Mouse (Mus musculus): ENCODE measurements around the gene Gm5416. TPM values are rescaled to one million over a fixed set of nuclear protein-coding genes. Genes with fewer than 3 reads are reported as not detected.
"Not testable (repeated sequence)": the region's sequence is repeated elsewhere in the genome, so short reads cannot be mapped to it uniquely, and the experiment has no call there.

The Gm5416 gene
- not detected in 2 replicates for total RNA-seq (2012; rRNA removed)

- no peak within 1 kb of the TSS for H3K9ac ChIP-seq (ENCODE audit: insufficient read depth, low read depth, low read length, poor library complexity, severe bottlenecking)
- H3K4me1 ChIP-seq (ENCODE audit: control insufficient read depth in 2 of 2, insufficient read depth in 2 of 2, low read length in 2 of 2, poor library complexity in 1 of 2), result peaks cover 0 to 3% of the 10 kb centered on the region in 2 experiments; a peak in 2 of 4 replicates
- H3K9me3 ChIP-seq (ENCODE audit: control insufficient read depth, insufficient read depth, low read depth, low read length), result no peaks in the 10 kb centered on the region
- in situ Hi-C loops (cut with MboI; ENCODE audit: low sequenced_read_pairs in 2 of 2, unreplicated experiment in 2 of 2), result no loop called here
- no peak for DNase-seq (ENCODE audit: low read depth, low spot score)
- no peak within 1 kb of the TSS for H3K4me3 ChIP-seq (ENCODE audit: insufficient read depth in 1 of 2, low read depth in 1 of 2, low read length in 2 of 2, poor library complexity in 1 of 2, severe bottlenecking in 1 of 2)
- H3K36me3 ChIP-seq (ENCODE audit: control insufficient read depth, insufficient read depth, low read length, poor library complexity, severe bottlenecking), result no peaks in the 10 kb centered on the region
- no peak within 1 kb of the TSS for H3K27ac ChIP-seq (ENCODE audit: insufficient read depth, low read depth, low read length, poor library complexity, severe bottlenecking)
- TF ChIP-seq ZC3H11A (IDR thresholded peaks at IDR 0.05; ENCODE audit: borderline replicate concordance, low read depth, low read length), result no peak
- no peak for TF ChIP-seq CHD2 (IDR thresholded peaks at IDR 0.05; ENCODE audit: low read depth, low read length)
- no peak for TF ChIP-seq MAFK (IDR thresholded peaks at IDR 0.05; ENCODE audit: insufficient read depth, low read depth, low read length)
- TF ChIP-seq ZNF384 (IDR thresholded peaks at IDR 0.05; ENCODE audit: low read depth, low read length), result no peak
- no peak for TF ChIP-seq HCFC1 (IDR thresholded peaks at IDR 0.05; ENCODE audit: borderline replicate concordance, insufficient read depth, low read length)
These were observed at the start of gene Gm5416 for GRCm38 (mm10) chr16:36209967-36210453. TSS of gene Gm5416 (plus strand) at chr16:36210403.

GRCm38 (mm10) chr16:36167841-36168240 lies 42.4 kb upstream of the Gm5416 start:
- H3K36me3 ChIP-seq (ENCODE audit: control insufficient read depth, insufficient read depth, low read length, poor library complexity, severe bottlenecking); H3K4me1 ChIP-seq (ENCODE audit: control insufficient read depth in 2 of 2, insufficient read depth in 2 of 2, low read length in 2 of 2, poor library complexity in 1 of 2); in situ Hi-C loops (cut with MboI; ENCODE audit: low sequenced_read_pairs in 2 of 2, unreplicated experiment in 2 of 2); H3K4me3 ChIP-seq (ENCODE audit: insufficient read depth in 1 of 2, low read depth in 1 of 2, low read length in 2 of 2, poor library complexity in 1 of 2, severe bottlenecking in 1 of 2); H3K27ac ChIP-seq (ENCODE audit: insufficient read depth, low read depth, low read length, poor library complexity, severe bottlenecking); H3K9me3 ChIP-seq (ENCODE audit: control insufficient read depth, insufficient read depth, low read depth, low read length); H3K9ac ChIP-seq (ENCODE audit: insufficient read depth, low read depth, low read length, poor library complexity, severe bottlenecking): not testable (repeated sequence)
- DNase-seq (ENCODE audit: low read depth, low spot score), result peak; percentile 7

- in situ Hi-C loops (cut with MboI; ENCODE audit: low sequenced_read_pairs in 2 of 2, unreplicated experiment in 2 of 2), result no loop called here
- Histone ChIP-seq H3K36me3 (ENCODE audit: control insufficient read depth, insufficient read depth, low read length, poor library complexity, severe bottlenecking) (no peaks in the 10 kb centered on the region), H3K9me3 (ENCODE audit: control insufficient read depth, insufficient read depth, low read depth, low read length) (no peaks in the 10 kb centered on the region), H3K27ac (ENCODE audit: insufficient read depth, low read depth, low read length, poor library complexity, severe bottlenecking) (no peak overlapping the region), H3K4me1 (ENCODE audit: control insufficient read depth in 2 of 2, insufficient read depth in 2 of 2, low read length in 2 of 2, poor library complexity in 1 of 2) (no peaks in the 10 kb centered on the region), H3K9ac (ENCODE audit: insufficient read depth, low read depth, low read length, poor library complexity, severe bottlenecking) (no peak overlapping the region), H3K4me3 (ENCODE audit: insufficient read depth in 1 of 2, low read depth in 1 of 2, low read length in 2 of 2, poor library complexity in 1 of 2, severe bottlenecking in 1 of 2) (no peak overlapping the region)
- TF ChIP-seq HCFC1 (IDR thresholded peaks at IDR 0.05; ENCODE audit: borderline replicate concordance, insufficient read depth, low read length) (no peak), ZNF384 (IDR thresholded peaks at IDR 0.05; ENCODE audit: low read depth, low read length) (no peak), ZC3H11A (IDR thresholded peaks at IDR 0.05; ENCODE audit: borderline replicate concordance, low read depth, low read length) (no peak), CHD2 (IDR thresholded peaks at IDR 0.05; ENCODE audit: low read depth, low read length) (no peak)
- no peak for DNase-seq (ENCODE audit: low read depth, low spot score)
These were observed 34.1 kb upstream of the Gm5416 start for GRCm38 (mm10) chr16:36176108-36176507.

GRCm38 (mm10) chr16:36179910-36180309 lies 30.3 kb upstream of the Gm5416 start:
- no peak overlapping the region for H3K4me3 ChIP-seq (ENCODE audit: insufficient read depth in 1 of 2, low read depth in 1 of 2, low read length in 2 of 2, poor library complexity in 1 of 2, severe bottlenecking in 1 of 2)
- no peak for DNase-seq (ENCODE audit: low read depth, low spot score)
- no peaks in the 10 kb centered on the region for H3K36me3 ChIP-seq (ENCODE audit: control insufficient read depth, insufficient read depth, low read length, poor library complexity, severe bottlenecking)
- in situ Hi-C loops (cut with MboI; ENCODE audit: low sequenced_read_pairs in 2 of 2, unreplicated experiment in 2 of 2), result no loop called here
- TF ChIP-seq HCFC1 (IDR thresholded peaks at IDR 0.05; ENCODE audit: borderline replicate concordance, insufficient read depth, low read length) (no peak), CHD2 (IDR thresholded peaks at IDR 0.05; ENCODE audit: low read depth, low read length) (no peak), ZC3H11A (IDR thresholded peaks at IDR 0.05; ENCODE audit: borderline replicate concordance, low read depth, low read length) (no peak), MAFK (IDR thresholded peaks at IDR 0.05; ENCODE audit: insufficient read depth, low read depth, low read length) (no peak), ZNF384 (IDR thresholded peaks at IDR 0.05; ENCODE audit: low read depth, low read length) (no peak)
- no peak overlapping the region for H3K27ac ChIP-seq (ENCODE audit: insufficient read depth, low read depth, low read length, poor library complexity, severe bottlenecking)
- H3K9me3 ChIP-seq (ENCODE audit: control insufficient read depth, insufficient read depth, low read depth, low read length), result no peaks in the 10 kb centered on the region
- H3K4me1 ChIP-seq (ENCODE audit: control insufficient read depth in 2 of 2, insufficient read depth in 2 of 2, low read length in 2 of 2, poor library complexity in 1 of 2), result no peaks in the 10 kb centered on the region
- no peak overlapping the region for H3K9ac ChIP-seq (ENCODE audit: insufficient read depth, low read depth, low read length, poor library complexity, severe bottlenecking)

- in situ Hi-C loops (cut with MboI; ENCODE audit: low sequenced_read_pairs in 2 of 2, unreplicated experiment in 2 of 2); H3K9me3 ChIP-seq (ENCODE audit: control insufficient read depth, insufficient read depth, low read depth, low read length); H3K36me3 ChIP-seq (ENCODE audit: control insufficient read depth, insufficient read depth, low read length, poor library complexity, severe bottlenecking); H3K4me1 ChIP-seq (ENCODE audit: control insufficient read depth in 2 of 2, insufficient read depth in 2 of 2, low read length in 2 of 2, poor library complexity in 1 of 2); H3K9ac ChIP-seq (ENCODE audit: insufficient read depth, low read depth, low read length, poor library complexity, severe bottlenecking); DNase-seq (ENCODE audit: low read depth, low spot score); H3K27ac ChIP-seq (ENCODE audit: insufficient read depth, low read depth, low read length, poor library complexity, severe bottlenecking); H3K4me3 ChIP-seq (ENCODE audit: insufficient read depth in 1 of 2, low read depth in 1 of 2, low read length in 2 of 2, poor library complexity in 1 of 2, severe bottlenecking in 1 of 2): not testable (repeated sequence)
These were observed 26.3 kb upstream of the Gm5416 start, which contains the start of gene Gm5483 for GRCm38 (mm10) chr16:36183912-36184311. TSS of gene Gm5483 (plus strand) at chr16:36184212.
